Mouse (Mus musculus): Measurements from ENCODE around the gene Lag3. TPM values are rescaled to one million over a fixed set of nuclear protein-coding genes. Genes with fewer than 3 reads are reported as not detected.

Lag3 gene
- total RNA-seq, 2 experiments from 2014 or later = 2.6 to 3.0 TPM

DNA sequence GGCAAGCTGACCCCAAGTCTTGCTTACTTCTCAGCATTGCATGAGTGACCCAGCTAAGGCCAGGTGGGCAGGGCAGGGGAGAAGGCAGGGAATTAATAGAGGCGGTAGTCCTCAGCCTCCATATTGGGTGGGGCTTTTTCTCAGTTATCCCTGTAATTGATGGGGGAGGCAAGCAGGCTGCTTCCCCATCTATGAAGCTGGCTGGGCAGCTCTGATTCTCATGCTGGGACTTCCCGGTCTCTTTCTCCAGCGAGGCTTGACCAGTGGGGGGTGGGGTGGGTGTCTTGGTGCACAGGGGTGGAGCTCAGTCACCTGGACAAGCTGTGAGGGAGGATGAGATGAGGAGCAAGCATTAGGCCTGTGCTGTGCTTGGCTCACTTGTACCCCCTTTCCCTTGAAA lies 49.7 kb downstream of the Lag3 start:
- DNase-seq (ENCODE audit: low spot score in 2 of 2) = no peak

DNA sequence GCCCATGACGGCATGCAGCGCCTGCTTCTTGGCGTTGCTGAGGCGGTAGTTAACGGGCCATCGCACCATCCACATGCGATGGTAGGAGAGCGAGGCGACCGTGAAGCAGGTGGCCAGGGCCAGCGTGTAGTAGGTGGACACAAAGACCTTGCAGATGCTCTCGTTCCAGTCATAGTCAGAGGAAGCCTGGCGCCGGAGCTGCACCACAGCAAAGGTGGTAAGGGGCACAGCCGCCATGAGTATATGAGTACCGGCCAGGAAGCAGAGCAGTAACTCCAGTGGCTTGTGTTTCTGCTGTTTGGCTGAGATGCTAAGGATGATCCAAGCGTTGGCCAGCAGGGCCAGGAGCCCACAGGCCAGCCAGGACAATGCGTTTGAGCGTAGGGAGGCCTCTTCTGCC lies 50.2 kb downstream of the Lag3 start:
- peak in 1 of 2 experiments; percentile 15 for DNase-seq (ENCODE audit: low spot score in 2 of 2)

DNA sequence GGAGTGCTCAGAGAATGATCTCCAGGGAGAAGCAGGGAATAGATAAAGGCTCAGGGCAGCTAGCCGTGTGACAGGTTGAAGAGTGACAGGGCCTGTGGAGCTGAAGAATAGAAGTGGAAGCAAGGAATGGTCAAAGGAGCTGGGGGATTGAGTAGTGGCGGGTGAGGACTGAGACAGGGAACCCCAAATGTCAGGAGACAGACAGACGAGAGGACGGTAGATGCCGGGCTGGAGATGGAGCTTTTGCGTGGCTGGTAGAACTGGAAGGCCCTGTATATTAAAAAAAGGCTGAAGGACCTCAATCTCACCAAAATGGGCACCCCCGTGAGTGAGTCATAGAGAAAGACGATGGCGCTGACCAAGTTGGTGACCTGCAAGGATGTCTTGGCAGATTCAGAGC lies 51.0 kb downstream of the Lag3 start:
- no peak for DNase-seq (ENCODE audit: low spot score in 2 of 2)

DNA sequence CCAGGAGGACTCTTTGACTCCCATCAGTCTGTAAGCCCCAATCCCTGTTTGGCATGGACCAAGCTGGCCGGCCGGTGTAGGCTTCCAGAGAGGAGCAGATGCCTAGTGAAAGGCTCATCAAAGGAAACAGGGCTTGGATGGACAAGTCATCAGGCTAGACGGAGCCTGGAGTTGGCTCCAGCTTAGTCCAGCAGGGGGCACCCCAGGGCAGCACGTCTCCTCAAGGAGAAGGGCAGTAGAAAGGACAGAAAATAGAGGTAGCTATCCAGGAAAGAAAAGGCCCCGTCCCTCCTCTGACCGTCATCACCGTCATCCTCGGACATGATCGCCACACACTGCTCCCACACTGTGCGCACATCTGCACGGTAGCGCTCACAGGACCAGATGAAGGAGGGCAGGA lies 51.8 kb downstream of the Lag3 start:
- peak; percentile 87 to 89 for DNase-seq (ENCODE audit: low spot score in 2 of 2)

DNA sequence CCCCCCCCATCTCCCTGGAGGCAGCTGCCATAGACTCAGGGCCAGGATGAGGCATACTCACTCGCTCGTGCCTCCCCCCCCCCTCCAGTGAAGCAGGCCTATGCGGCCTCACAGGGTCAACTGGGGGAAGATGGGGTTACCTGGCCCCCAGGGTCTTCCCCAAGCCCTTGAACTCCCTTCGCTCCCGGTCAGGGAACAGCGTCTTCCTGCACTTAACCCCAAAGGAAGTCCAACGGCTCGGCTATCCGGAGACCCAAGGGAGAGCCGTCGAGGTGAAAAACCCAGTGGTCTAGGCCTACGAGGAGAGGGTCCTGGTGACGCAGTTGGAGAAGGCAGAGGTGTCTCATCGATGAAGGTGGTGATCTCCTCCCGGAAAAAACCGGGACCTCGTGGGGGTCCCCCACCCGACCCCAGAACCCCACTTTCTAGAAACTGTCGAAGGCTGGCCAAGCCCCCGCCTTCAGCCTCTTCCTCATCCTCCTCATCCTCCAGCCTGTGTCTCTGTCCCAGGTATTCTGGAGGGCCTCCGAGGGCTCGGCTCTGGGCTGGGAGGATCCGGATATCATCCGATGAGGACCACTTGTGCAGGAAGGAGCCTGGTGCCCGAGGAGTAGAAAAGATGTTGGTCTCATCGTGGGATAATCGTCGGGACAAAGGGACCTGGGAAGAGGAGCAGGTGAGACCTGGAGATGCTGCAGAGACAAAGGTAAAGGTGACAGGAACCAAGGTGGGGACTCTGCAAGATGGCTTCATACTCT lies 52.8 kb downstream of the Lag3 start:
- no peak for DNase-seq (ENCODE audit: low spot score in 2 of 2)

DNA sequence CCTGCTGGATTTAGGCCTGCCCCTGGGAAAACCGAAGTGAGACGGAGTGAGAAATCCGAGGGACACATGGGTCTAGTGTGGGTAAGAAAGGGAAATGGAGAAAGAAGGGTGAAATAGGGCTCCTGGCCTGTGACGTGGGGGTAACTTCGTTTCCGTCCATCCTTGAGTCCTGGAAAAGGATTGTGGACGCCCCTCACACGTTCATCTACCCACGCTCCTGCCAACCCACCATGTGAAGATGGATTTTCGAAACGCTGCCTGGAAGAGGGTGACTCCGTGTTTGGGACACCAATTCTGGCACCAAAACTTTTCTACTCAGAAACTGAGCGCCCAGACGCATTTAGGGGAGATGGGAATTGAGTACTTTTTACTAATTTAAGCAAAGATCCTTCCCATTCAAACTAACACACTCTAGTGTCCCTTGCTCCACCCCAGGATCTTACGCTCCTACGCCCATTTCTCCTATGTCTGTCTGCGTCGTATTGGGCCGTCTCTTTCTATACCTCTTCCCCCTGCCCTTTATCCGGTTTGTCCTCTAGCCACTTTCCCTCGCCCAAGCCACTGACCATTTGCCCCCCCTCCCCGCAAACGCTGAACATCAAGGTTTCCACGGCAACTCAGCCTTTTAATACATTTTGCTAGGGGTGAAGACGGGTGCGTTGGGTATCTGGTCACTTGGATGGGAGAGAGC lies 53.5 kb downstream of the Lag3 start:
- no peak for DNase-seq (ENCODE audit: low spot score in 2 of 2)

DNA sequence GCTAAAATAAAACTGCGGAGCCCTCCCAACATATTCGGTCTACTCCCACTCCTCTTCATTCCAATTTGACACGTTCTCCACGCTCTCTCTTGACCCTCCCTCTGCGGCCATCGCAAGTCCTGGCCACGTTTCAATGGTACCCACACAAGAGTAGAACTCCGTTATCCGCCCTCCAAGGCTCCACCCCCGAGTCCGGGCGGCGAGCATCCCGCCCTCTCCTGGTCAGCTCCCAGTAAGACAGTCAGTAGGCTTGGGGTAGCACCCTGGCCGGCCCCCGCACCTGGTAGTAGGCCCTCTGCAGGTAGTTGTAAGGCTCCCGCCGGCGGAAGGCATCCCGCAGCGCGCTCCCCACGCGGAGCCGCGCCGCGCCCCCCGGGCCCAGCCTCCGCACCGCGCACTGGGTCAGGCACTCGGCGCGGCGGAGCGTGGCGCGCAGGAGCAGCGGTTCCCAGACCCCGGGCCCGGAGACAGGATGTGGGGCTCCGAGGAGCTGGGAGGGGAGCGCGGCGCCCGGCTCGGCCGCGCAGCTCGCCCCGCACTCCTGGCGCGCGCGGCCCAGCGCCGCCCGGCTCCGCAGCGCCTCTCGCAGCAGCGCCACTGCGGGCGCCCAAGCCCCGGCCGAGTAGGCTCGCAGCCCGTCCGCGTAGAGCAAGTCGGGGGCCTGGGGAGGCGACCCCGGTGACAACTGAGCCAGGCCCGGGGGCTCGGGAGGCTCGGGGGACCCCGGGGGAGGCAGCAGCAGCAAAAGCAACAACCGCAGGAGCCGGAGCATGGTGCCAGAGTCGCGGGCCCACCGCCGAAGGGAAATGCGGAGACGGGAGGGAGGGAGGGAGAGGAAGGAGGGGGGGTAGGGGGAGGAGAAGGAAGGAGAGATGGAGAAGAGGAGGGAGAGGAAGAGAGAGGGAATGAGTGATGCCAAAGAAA lies 54.3 kb downstream of the Lag3 start, which contains the start of gene P3h3:
Gene P3h3, minus strand, starts transcription at position 837 of the 924 bp plus-strand sequence.
- peak; percentile 88 to 89 for DNase-seq (ENCODE audit: low spot score in 2 of 2)

DNA sequence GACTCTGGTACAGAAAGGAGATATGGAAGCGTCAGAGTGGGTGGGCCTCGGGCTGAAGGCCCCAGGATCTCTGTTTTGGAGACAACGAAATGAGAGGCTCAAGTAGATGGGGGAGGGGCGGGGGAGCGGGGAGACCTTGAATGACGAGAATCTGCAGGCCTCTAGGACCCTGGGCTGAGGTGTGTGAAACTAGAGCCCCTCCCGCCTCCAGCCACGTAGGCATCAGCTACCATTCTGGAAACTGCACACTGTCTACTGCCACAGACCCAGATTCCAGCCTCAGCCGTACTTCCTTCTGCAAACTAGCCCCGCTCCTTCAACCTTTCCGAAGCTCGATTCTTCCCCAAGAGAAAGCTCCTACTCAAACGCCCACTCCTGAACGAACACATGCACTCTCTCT lies 55.2 kb downstream of the Lag3 start:
- peak; percentile 35 to 52 for DNase-seq (ENCODE audit: low spot score in 2 of 2)

DNA sequence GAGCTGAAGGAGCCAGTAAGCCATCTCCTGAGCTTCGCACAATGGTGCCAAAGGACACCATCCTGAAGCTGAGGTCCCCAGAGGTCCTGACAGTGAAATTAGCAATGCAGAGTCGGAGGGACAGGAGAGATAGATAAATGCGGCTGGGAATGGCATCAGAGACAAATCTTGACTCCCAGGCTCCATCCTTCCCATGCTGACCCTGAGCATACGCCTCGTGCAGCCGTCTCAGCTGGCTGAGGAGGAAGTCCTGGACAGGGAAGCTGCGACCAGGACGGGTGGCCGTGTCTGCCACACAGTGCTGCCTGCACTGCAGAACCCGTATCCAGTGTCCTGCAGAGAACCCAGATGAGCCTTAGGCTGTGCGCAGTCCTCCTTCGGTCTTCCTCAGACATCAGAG lies 56.9 kb downstream of the Lag3 start:
- DNase-seq (ENCODE audit: low spot score in 2 of 2) = no peak

Other genes starting within 250 kb of the Lag3 start
- gene Lpcat3, start 248.7 kb downstream of the Lag3 start, total RNA-seq (2021) = 10 to 100 TPM; 42.3 to 45.3 TPM
- 10 to 100 TPM; 50.7 to 51.1 TPM for gene Emg1, start 199.5 kb downstream of the Lag3 start, total RNA-seq (2021)
- 100 to 1,000 TPM; 138 to 141 TPM for gene Phb2, start 199.4 kb downstream of the Lag3 start, total RNA-seq (2021)
- gene Ptpn6, start 173.0 kb downstream of the Lag3 start, total RNA-seq (2021) = 1 to 10 TPM; 3.8 to 5.7 TPM
- gene Grcc10, start 170.3 kb downstream of the Lag3 start, total RNA-seq (2021) = 100 to 1,000 TPM; 297 to 325 TPM
- gene Gm45234, start 155.7 kb downstream of the Lag3 start, total RNA-seq (2021) = 1 to 10 TPM in 1 of 2 experiments, not detected in 1; 1.3 TPM
- 100 to 1,000 TPM; 147 to 149 TPM for gene Atn1, start 155.2 kb downstream of the Lag3 start, total RNA-seq (2021)
- gene Eno2, start 142.0 kb downstream of the Lag3 start, total RNA-seq (2021) = 100 to 1,000 TPM; 667 to 671 TPM
- 1 to 10 TPM; 1.6 to 3.4 TPM for gene Lrrc23, start 132.0 kb downstream of the Lag3 start, total RNA-seq (2021)
- gene Spsb2, start 103.0 kb downstream of the Lag3 start, total RNA-seq (2021) = 1 to 10 TPM; 5.7 to 6.7 TPM
- gene Tpi1, start 97.4 kb downstream of the Lag3 start, total RNA-seq (2021) = 100 to 1,000 TPM; 578 to 579 TPM
- 100 to 1,000 TPM; 180 to 183 TPM for gene Usp5, start 82.2 kb downstream of the Lag3 start, total RNA-seq (2021)
- gene Cdca3, start 82.2 kb downstream of the Lag3 start, total RNA-seq (2021) = 1 to 10 TPM; 2.0 to 3.4 TPM
- under 1 TPM in 1 of 2 experiments, not detected in 1; 0.21 TPM for gene Gnb3, start 71.4 kb downstream of the Lag3 start, total RNA-seq (2021)
- 10 to 100 TPM; 24.7 to 24.8 TPM for gene P3h3, start 54.0 kb downstream of the Lag3 start, total RNA-seq (2021)
- gene Gpr162, start 47.7 kb downstream of the Lag3 start, total RNA-seq (2021) = 100 to 1,000 TPM; 180 to 193 TPM
- under 1 TPM; 0.29 to 0.58 TPM for gene Cd4, start 23.5 kb downstream of the Lag3 start, total RNA-seq (2021)
- gene Ptms, start 8.4 kb upstream of the Lag3 start, total RNA-seq (2021) = 1,000 to 10,000 TPM; 1,231 to 1,331 TPM
- gene Mlf2, start 19.7 kb upstream of the Lag3 start, total RNA-seq (2021) = 100 to 1,000 TPM; 681 to 696 TPM
- 100 to 1,000 TPM; 125 to 128 TPM for gene Cops7a, start 53.8 kb upstream of the Lag3 start, total RNA-seq (2021)
- gene Pianp, start 85.0 kb upstream of the Lag3 start, total RNA-seq (2021) = 100 to 1,000 TPM; 119 to 120 TPM
- 10 to 100 TPM; 41.9 to 49.2 TPM for gene Zfp384, start 97.4 kb upstream of the Lag3 start, total RNA-seq (2021)
- 10 to 100 TPM; 62.5 to 62.6 TPM for gene Ing4, start 128.1 kb upstream of the Lag3 start, total RNA-seq (2021)
- 1 to 10 TPM; 6.2 to 8.1 TPM for gene Acrbp, start 138.0 kb upstream of the Lag3 start, total RNA-seq (2021)
- gene Lpar5, start 156.2 kb upstream of the Lag3 start, total RNA-seq (2021) = 1 to 10 TPM in 1 of 2 experiments, under 1 TPM in 1; 0.94 to 1.6 TPM
- 100 to 1,000 TPM; 173 to 193 TPM for gene Chd4, start 184.3 kb upstream of the Lag3 start, total RNA-seq (2021)
- 10 to 100 TPM; 29.2 to 30.5 TPM for gene Nop2, start 220.2 kb upstream of the Lag3 start, total RNA-seq (2021)
- gene Iffo1, start 233.5 kb upstream of the Lag3 start, total RNA-seq (2021) = 10 to 100 TPM; 64.7 to 73.2 TPM

Measured in layer of hippocampus, postnatal 14 days (tissue).